Mouse (Mus musculus) limb, embryonic 11.5 days (tissue): ENCODE measurements at regions not wholly inside any gene's neighbourhood (a gene's known extent, or its start where the extent isn't known, plus 50 kb on each side); places are given as distances from the start of the nearest gene placed in this dataset.

Experiments
- ATAC-seq: fragments of 200-750 bp; cut with Nextera tagmentation; 2 replicates; pipeline ENCODE4 v1.8.0; 2017; ENCODE audit warnings: low read depth; ENCODE audit not compliant: insufficient number of reproducible peaks, low FRiP score, low TSS enrichment
- DNase-seq: peaks from one replicate; pipeline ENCODE4 v3.0.0-alpha.2; 2015; ENCODE audit warnings: low spot score
- H3K27ac ChIP-seq: fragments of 300-500 bp; sonication (generic); replicated peaks from 2 replicates; pipeline ENCODE4 v1.5.1; 2014; ENCODE audit warnings: low read depth, mild to moderate bottlenecking, low read length
- H3K27me3 ChIP-seq: fragments of 300-500 bp; sonication (generic); 2 replicates; pipeline ENCODE4 v1.6.1; 2014; ENCODE audit warnings: mild to moderate bottlenecking, low read length, mixed read lengths; ENCODE audit not compliant: control insufficient read depth, insufficient read depth
- H3K36me3 ChIP-seq: fragments of 300-500 bp; sonication (generic); 2 replicates; pipeline ENCODE4 v1.6.1; 2014; ENCODE audit warnings: mild to moderate bottlenecking, low read length, moderate library complexity, mixed read lengths; ENCODE audit not compliant: control insufficient read depth, insufficient read depth
- H3K4me1 ChIP-seq: fragments of 300-500 bp; sonication (generic); 2 replicates; pipeline ENCODE4 v1.6.1; 2014; ENCODE audit warnings: low read length, mixed read lengths; ENCODE audit not compliant: control insufficient read depth, insufficient read depth
- H3K4me2 ChIP-seq: fragments of 300-500 bp; sonication (generic); 2 replicates; pipeline ENCODE4 v1.6.1; 2014; ENCODE audit warnings: low read depth, mild to moderate bottlenecking, moderate library complexity; ENCODE audit not compliant: severe bottlenecking
- H3K4me3 ChIP-seq: fragments of 300-500 bp; sonication (generic); 2 replicates; pipeline ENCODE4 v1.5.1; 2014; ENCODE audit warnings: low read depth, low read length
- H3K9ac ChIP-seq: fragments of 300-500 bp; sonication (generic); 2 replicates; pipeline ENCODE4 v1.6.1; 2014; ENCODE audit warnings: mild to moderate bottlenecking, low read length
- H3K9me3 ChIP-seq: fragments of 300-500 bp; sonication (generic); 2 replicates; pipeline ENCODE4 v1.6.1; 2016; ENCODE audit warnings: low read length; ENCODE audit not compliant: control insufficient read depth
- WGBS: fragments of 180-500 bp; shearing (Covaris S2); extraction: QIAGEN DNeasy Blood & Tissue Kit; methylation state at CpG from one replicate; pipeline ENCODE4 v1.1.7; 2014; 5-methylcytosine and 5-hydroxymethylcytosine counted together

DNA sequence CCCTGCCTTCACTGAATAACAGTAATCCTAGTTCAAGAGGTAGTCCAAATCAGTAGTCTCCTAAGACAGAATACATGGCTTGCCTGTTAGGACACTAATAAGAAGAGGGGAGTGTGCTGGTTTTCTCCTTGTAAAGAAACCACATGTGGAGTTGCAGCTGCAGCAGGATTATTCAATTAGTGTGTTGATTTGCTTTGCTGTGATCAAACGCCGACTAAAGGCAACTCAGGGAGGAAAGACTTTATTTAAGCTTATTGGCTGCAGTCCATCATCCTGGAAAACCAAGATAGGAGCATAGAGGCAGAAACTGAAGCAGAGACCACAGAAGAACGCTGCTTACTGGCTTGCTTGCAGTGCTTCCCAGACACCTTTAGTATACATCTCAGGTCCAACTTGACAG, 57.9 kb upstream of the Tac1 start:
- H3K36me3 ChIP-seq = no peaks in the 10 kb centered on the region
- 13% methylated on average over 3 of the region's 3 CpGs for WGBS
- H3K4me3 ChIP-seq = no peak overlapping the region
- no peaks in the 10 kb centered on the region for H3K27me3 ChIP-seq
- no peaks in the 10 kb centered on the region for H3K4me1 ChIP-seq
- no peak overlapping the region for H3K9ac ChIP-seq
- no peak overlapping the region for H3K27ac ChIP-seq
- H3K4me2 ChIP-seq = no peak overlapping the region
- no peak for ATAC-seq
- no peaks in the 10 kb centered on the region for H3K9me3 ChIP-seq
- peak; percentile 55 for DNase-seq
